Mouse (Mus musculus): ENCODE results near the gene Mfsd8. TPM values are rescaled to one million over a fixed set of nuclear protein-coding genes. Genes with fewer than 3 reads are reported as not detected.
"Not testable (repeated sequence)": the region's sequence is repeated elsewhere in the genome, so short reads cannot be mapped to it uniquely, and the experiment has no call there.

The Mfsd8 gene
- polyA plus RNA-seq (2012; ENCODE audit: insufficient read depth, insufficient read length, missing spikeins) = 9.1 and 9.5 TPM in 2 replicates

GRCm38 (mm10) chr3:40846473-40846956 lies at the start of gene Mfsd8:
Gene Mfsd8, minus strand, starts transcription at chr3:40846886.
- H3K27ac ChIP-seq (ENCODE audit: insufficient read depth, low read depth, low read length) = peak within 1 kb of the TSS; percentile 37
- peak within 1 kb of the TSS; percentile 79 for H3K4me3 ChIP-seq (ENCODE audit: insufficient read depth, low read length)
- H3K4me1 ChIP-seq (ENCODE audit: control insufficient read depth, insufficient read depth, low read length) = not testable (repeated sequence)

- not testable (repeated sequence) for H3K4me1 ChIP-seq (ENCODE audit: control insufficient read depth, insufficient read depth, low read length); H3K27ac ChIP-seq (ENCODE audit: insufficient read depth, low read depth, low read length)
- H3K4me3 ChIP-seq (ENCODE audit: insufficient read depth, low read length) = peak overlapping the region; percentile 68
Observed at GRCm38 (mm10) chr3:40894336-40894735, 47.6 kb upstream of the Mfsd8 start.

- not testable (repeated sequence) for H3K4me1 ChIP-seq (ENCODE audit: control insufficient read depth, insufficient read depth, low read length); H3K27ac ChIP-seq (ENCODE audit: insufficient read depth, low read depth, low read length)
- H3K4me3 ChIP-seq (ENCODE audit: insufficient read depth, low read length) = peak overlapping the region; percentile 62
Observed at GRCm38 (mm10) chr3:40893816-40894258, 47.2 kb upstream of the Mfsd8 start.

- not testable (repeated sequence) for H3K4me1 ChIP-seq (ENCODE audit: control insufficient read depth, insufficient read depth, low read length); H3K27ac ChIP-seq (ENCODE audit: insufficient read depth, low read depth, low read length); H3K4me3 ChIP-seq (ENCODE audit: insufficient read depth, low read length)
Observed at GRCm38 (mm10) chr3:40853123-40853738, 6.5 kb upstream of the Mfsd8 start.

GRCm38 (mm10) chr3:40847936-40848335 lies 1.2 kb upstream of the Mfsd8 start:
- H3K4me1 ChIP-seq (ENCODE audit: control insufficient read depth, insufficient read depth, low read length); H3K27ac ChIP-seq (ENCODE audit: insufficient read depth, low read depth, low read length); H3K4me3 ChIP-seq (ENCODE audit: insufficient read depth, low read length): not testable (repeated sequence)

- not testable (repeated sequence) for H3K4me1 ChIP-seq (ENCODE audit: control insufficient read depth, insufficient read depth, low read length); H3K27ac ChIP-seq (ENCODE audit: insufficient read depth, low read depth, low read length)
- H3K4me3 ChIP-seq (ENCODE audit: insufficient read depth, low read length) = peak overlapping the region; percentile 79
Observed at GRCm38 (mm10) chr3:40847018-40847417, 332 bp upstream of the Mfsd8 start.

GRCm38 (mm10) chr3:40846957-40847017 lies 101 bp upstream of the Mfsd8 start, which contains the start of gene Abhd18:
Gene Abhd18, plus strand, starts transcription at chr3:40846970.
- Histone ChIP-seq H3K27ac (ENCODE audit: insufficient read depth, low read depth, low read length) (peak within 1 kb of the TSS; percentile 37), H3K4me3 (ENCODE audit: insufficient read depth, low read length) (peak within 1 kb of the TSS; percentile 79)
- not testable (repeated sequence) for H3K4me1 ChIP-seq (ENCODE audit: control insufficient read depth, insufficient read depth, low read length)

GRCm38 (mm10) chr3:40845521-40845920 lies 1.2 kb downstream of the Mfsd8 start:
- not testable (repeated sequence) for H3K27ac ChIP-seq (ENCODE audit: insufficient read depth, low read depth, low read length); H3K4me1 ChIP-seq (ENCODE audit: control insufficient read depth, insufficient read depth, low read length); H3K4me3 ChIP-seq (ENCODE audit: insufficient read depth, low read length)

- TF ChIP-seq CTCF (IDR thresholded peaks at IDR 0.05; ENCODE audit: low read depth, low read length) = no peak
- TF ChIP-seq POLR2A (IDR thresholded peaks at IDR 0.05; ENCODE audit: borderline replicate concordance, low read depth, low read length) = no peak
- H3K27ac ChIP-seq (ENCODE audit: insufficient read depth, low read depth, low read length) = no peak overlapping the region
- H3K4me1 ChIP-seq (ENCODE audit: control insufficient read depth, insufficient read depth, low read length) = no peaks in the 10 kb centered on the region
- no peak overlapping the region for H3K4me3 ChIP-seq (ENCODE audit: insufficient read depth, low read length)
Observed at GRCm38 (mm10) chr3:40813275-40813674, 33.4 kb downstream of the Mfsd8 start.

GRCm38 (mm10) chr3:40809894-40810293 lies 36.8 kb downstream of the Mfsd8 start:
- H3K4me3 ChIP-seq (ENCODE audit: insufficient read depth, low read length) = no peak overlapping the region
- TF ChIP-seq CTCF (IDR thresholded peaks at IDR 0.05; ENCODE audit: low read depth, low read length) (no peak), POLR2A (IDR thresholded peaks at IDR 0.05; ENCODE audit: borderline replicate concordance, low read depth, low read length) (no peak)

GRCm38 (mm10) chr3:40808686-40809085 lies 38.0 kb downstream of the Mfsd8 start:
- H3K4me3 ChIP-seq (ENCODE audit: insufficient read depth, low read length) = no peak overlapping the region
- H3K4me1 ChIP-seq (ENCODE audit: control insufficient read depth, insufficient read depth, low read length) = no peaks in the 10 kb centered on the region
- no peak overlapping the region for H3K27ac ChIP-seq (ENCODE audit: insufficient read depth, low read depth, low read length)
- TF ChIP-seq CTCF (IDR thresholded peaks at IDR 0.05; ENCODE audit: low read depth, low read length) = no peak
- no peak for TF ChIP-seq POLR2A (IDR thresholded peaks at IDR 0.05; ENCODE audit: borderline replicate concordance, low read depth, low read length)

More at GRCm38 (mm10) chr3:40809894-40810293, 36.8 kb downstream of the Mfsd8 start:
- no peaks in the 10 kb centered on the region for H3K4me1 ChIP-seq (ENCODE audit: control insufficient read depth, insufficient read depth, low read length)
- H3K27ac ChIP-seq (ENCODE audit: insufficient read depth, low read depth, low read length) = no peak overlapping the region

- H3K4me1 ChIP-seq (ENCODE audit: control insufficient read depth, insufficient read depth, low read length) = no peaks in the 10 kb centered on the region
- H3K4me3 ChIP-seq (ENCODE audit: insufficient read depth, low read length) = no peak overlapping the region
- TF ChIP-seq POLR2A (IDR thresholded peaks at IDR 0.05; ENCODE audit: borderline replicate concordance, low read depth, low read length) (no peak), CTCF (IDR thresholded peaks at IDR 0.05; ENCODE audit: low read depth, low read length) (no peak)
- no peak overlapping the region for H3K27ac ChIP-seq (ENCODE audit: insufficient read depth, low read depth, low read length)
Observed at GRCm38 (mm10) chr3:40806871-40807270, 39.8 kb downstream of the Mfsd8 start.
